Mouse (Mus musculus): Measurements from ENCODE around the gene Znfx1. TPM values are rescaled to one million over a fixed set of nuclear protein-coding genes. Genes with fewer than 3 reads are reported as not detected.
A peak's percentile ranks its signal among the peaks of the same experiment; 100 is the strongest.

The Znfx1 gene
- polyA plus RNA-seq, 1 experiment from 2014 or later, result 7.6 TPM

- Histone ChIP-seq H3K9me3 (replicated peaks; ENCODE audit: control insufficient read depth, low read length) (no peaks in the 10 kb centered on the region), H3K27me3 (ENCODE audit: control insufficient read depth, insufficient read depth, low read length) (no peaks in the 10 kb centered on the region; the same call in 1 of the 2 replicates), H3K4me3 (ENCODE audit: low read length) (no peak overlapping the region), H3K27ac (ENCODE audit: low read length) (no peak overlapping the region), H3K4me1 (ENCODE audit: control insufficient read depth, insufficient read depth, low read length) (no peaks in the 10 kb centered on the region), H3K9ac (ENCODE audit: low read length) (no peak overlapping the region), H3K4me2 (ENCODE audit: low read depth, low read length) (no peak overlapping the region), H3K36me3 (ENCODE audit: control insufficient read depth, insufficient read depth) (no peaks in the 10 kb centered on the region)
- 80% methylated on average over 5 of the region's 5 CpGs for WGBS
- no peak for ATAC-seq (replicated peaks; ENCODE audit: extremely low read depth, insufficient read depth, low FRiP score)
Measured at GRCm38 (mm10) chr2:167086836-167087235, 24.0 kb upstream of the Znfx1 start.

- no peak overlapping the region for H3K9ac ChIP-seq (ENCODE audit: low read length)
- H3K4me1 ChIP-seq (ENCODE audit: control insufficient read depth, insufficient read depth, low read length), result peaks cover 5% of the 10 kb centered on the region; the same call in 1 of the 2 replicates
- H3K9me3 ChIP-seq (replicated peaks; ENCODE audit: control insufficient read depth, low read length), result no peaks in the 10 kb centered on the region
- ATAC-seq (replicated peaks; ENCODE audit: extremely low read depth, insufficient read depth, low FRiP score), result no peak
- no peak overlapping the region for H3K4me3 ChIP-seq (ENCODE audit: low read length)
- H3K27me3 ChIP-seq (ENCODE audit: control insufficient read depth, insufficient read depth, low read length), result no peaks in the 10 kb centered on the region; the same call in 1 of the 2 replicates
- no peak overlapping the region for H3K27ac ChIP-seq (ENCODE audit: low read length)
- WGBS, result 50% methylated on average over 11 of the region's 11 CpGs
- no peak overlapping the region for H3K4me2 ChIP-seq (ENCODE audit: low read depth, low read length)
- H3K36me3 ChIP-seq (ENCODE audit: control insufficient read depth, insufficient read depth), result no peaks in the 10 kb centered on the region
Measured at GRCm38 (mm10) chr2:167086092-167086491, 23.3 kb upstream of the Znfx1 start.

- no peak overlapping the region for H3K9ac ChIP-seq (ENCODE audit: low read length)
- 0 out of 2 replicates have a peak, but pooled peaks have one; percentile 18 for ATAC-seq (replicated peaks; ENCODE audit: extremely low read depth, insufficient read depth, low FRiP score)
- H3K4me3 ChIP-seq (ENCODE audit: low read length), result no peak overlapping the region
- 34% methylated on average over 4 of the region's 4 CpGs for WGBS
- no peaks in the 10 kb centered on the region; the same call in 1 of the 2 replicates for H3K27me3 ChIP-seq (ENCODE audit: control insufficient read depth, insufficient read depth, low read length)
- peaks cover 19% of the 10 kb centered on the region for H3K4me1 ChIP-seq (ENCODE audit: control insufficient read depth, insufficient read depth, low read length)
- no peaks in the 10 kb centered on the region for H3K36me3 ChIP-seq (ENCODE audit: control insufficient read depth, insufficient read depth)
- H3K9me3 ChIP-seq (replicated peaks; ENCODE audit: control insufficient read depth, low read length), result no peaks in the 10 kb centered on the region
- H3K27ac ChIP-seq (ENCODE audit: low read length), result no peak overlapping the region
- no peak overlapping the region for H3K4me2 ChIP-seq (ENCODE audit: low read depth, low read length)
Measured at GRCm38 (mm10) chr2:167081639-167082038, 18.8 kb upstream of the Znfx1 start.

- no peak overlapping the region for H3K9ac ChIP-seq (ENCODE audit: low read length)
- H3K27ac ChIP-seq (ENCODE audit: low read length), result no peak overlapping the region
- ATAC-seq (replicated peaks; ENCODE audit: extremely low read depth, insufficient read depth, low FRiP score), result no peak
- H3K4me1 ChIP-seq (ENCODE audit: control insufficient read depth, insufficient read depth, low read length), result peaks cover 19% of the 10 kb centered on the region
- no peak overlapping the region for H3K4me3 ChIP-seq (ENCODE audit: low read length)
- WGBS, result 64% methylated on average over 6 of the region's 6 CpGs
- no peak overlapping the region for H3K4me2 ChIP-seq (ENCODE audit: low read depth, low read length)
- no peaks in the 10 kb centered on the region for H3K27me3 ChIP-seq (ENCODE audit: control insufficient read depth, insufficient read depth, low read length)
- H3K36me3 ChIP-seq (ENCODE audit: control insufficient read depth, insufficient read depth), result no peaks in the 10 kb centered on the region
- no peaks in the 10 kb centered on the region for H3K9me3 ChIP-seq (replicated peaks; ENCODE audit: control insufficient read depth, low read length)
Measured at GRCm38 (mm10) chr2:167081135-167081534, 18.3 kb upstream of the Znfx1 start.

- H3K27me3 ChIP-seq (ENCODE audit: control insufficient read depth, insufficient read depth, low read length), result no peaks in the 10 kb centered on the region
- no peak for ATAC-seq (replicated peaks; ENCODE audit: extremely low read depth, insufficient read depth, low FRiP score)
- no peaks in the 10 kb centered on the region for H3K36me3 ChIP-seq (ENCODE audit: control insufficient read depth, insufficient read depth)
- 82% methylated on average over 3 of the region's 3 CpGs for WGBS
- peaks cover 19% of the 10 kb centered on the region for H3K4me1 ChIP-seq (ENCODE audit: control insufficient read depth, insufficient read depth, low read length)
- H3K4me2 ChIP-seq (ENCODE audit: low read depth, low read length), result no peak overlapping the region
- H3K9ac ChIP-seq (ENCODE audit: low read length), result no peak overlapping the region
- H3K9me3 ChIP-seq (replicated peaks; ENCODE audit: control insufficient read depth, low read length), result no peaks in the 10 kb centered on the region
- no peak overlapping the region for H3K27ac ChIP-seq (ENCODE audit: low read length)
- H3K4me3 ChIP-seq (ENCODE audit: low read length), result no peak overlapping the region
Measured at GRCm38 (mm10) chr2:167080387-167080786, 17.6 kb upstream of the Znfx1 start.

GRCm38 (mm10) chr2:167079535-167080257 is 16.9 kb upstream of the Znfx1 start:
- H3K27me3 ChIP-seq (ENCODE audit: control insufficient read depth, insufficient read depth, low read length), result no peaks in the 10 kb centered on the region
- H3K27ac ChIP-seq (ENCODE audit: low read length), result no peak overlapping the region
- H3K4me2 ChIP-seq (ENCODE audit: low read depth, low read length), result no peak overlapping the region
- 44% methylated on average over 18 of the region's 18 CpGs for WGBS
- no peaks in the 10 kb centered on the region for H3K36me3 ChIP-seq (ENCODE audit: control insufficient read depth, insufficient read depth)
- H3K9me3 ChIP-seq (replicated peaks; ENCODE audit: control insufficient read depth, low read length), result no peaks in the 10 kb centered on the region
- H3K4me3 ChIP-seq (ENCODE audit: low read length), result no peak overlapping the region
- 0 out of 2 replicates have a peak, but pooled peaks have one; percentile 41 for ATAC-seq (replicated peaks; ENCODE audit: extremely low read depth, insufficient read depth, low FRiP score)
- no peak overlapping the region for H3K9ac ChIP-seq (ENCODE audit: low read length)
- peaks cover 19% of the 10 kb centered on the region for H3K4me1 ChIP-seq (ENCODE audit: control insufficient read depth, insufficient read depth, low read length)

- Histone ChIP-seq H3K36me3 (ENCODE audit: control insufficient read depth, insufficient read depth) (no peaks in the 10 kb centered on the region), H3K4me2 (ENCODE audit: low read depth, low read length) (no peak overlapping the region), H3K27ac (ENCODE audit: low read length) (no peak overlapping the region), H3K27me3 (ENCODE audit: control insufficient read depth, insufficient read depth, low read length) (no peaks in the 10 kb centered on the region), H3K9me3 (replicated peaks; ENCODE audit: control insufficient read depth, low read length) (no peaks in the 10 kb centered on the region), H3K4me1 (ENCODE audit: control insufficient read depth, insufficient read depth, low read length) (peaks cover 19% of the 10 kb centered on the region), H3K9ac (ENCODE audit: low read length) (no peak overlapping the region), H3K4me3 (ENCODE audit: low read length) (no peak overlapping the region)
- ATAC-seq (replicated peaks; ENCODE audit: extremely low read depth, insufficient read depth, low FRiP score), result peak; percentile 37; the same call in 1 of the 2 replicates
- 42% methylated on average over 9 of the region's 9 CpGs for WGBS
Measured at GRCm38 (mm10) chr2:167078931-167079495, 16.2 kb upstream of the Znfx1 start.

GRCm38 (mm10) chr2:167078486-167078885 is 15.7 kb upstream of the Znfx1 start:
- no peak overlapping the region for H3K27ac ChIP-seq (ENCODE audit: low read length)
- H3K4me2 ChIP-seq (ENCODE audit: low read depth, low read length), result no peak overlapping the region
- H3K9me3 ChIP-seq (replicated peaks; ENCODE audit: control insufficient read depth, low read length), result no peaks in the 10 kb centered on the region
- no peak overlapping the region for H3K9ac ChIP-seq (ENCODE audit: low read length)
- H3K27me3 ChIP-seq (ENCODE audit: control insufficient read depth, insufficient read depth, low read length), result no peaks in the 10 kb centered on the region
- no peaks in the 10 kb centered on the region for H3K36me3 ChIP-seq (ENCODE audit: control insufficient read depth, insufficient read depth)
- H3K4me1 ChIP-seq (ENCODE audit: control insufficient read depth, insufficient read depth, low read length), result peaks cover 19% of the 10 kb centered on the region
- WGBS, result 35% methylated on average over 7 of the region's 7 CpGs
- no peak for ATAC-seq (replicated peaks; ENCODE audit: extremely low read depth, insufficient read depth, low FRiP score)
- no peak overlapping the region for H3K4me3 ChIP-seq (ENCODE audit: low read length)

GRCm38 (mm10) chr2:167077199-167077962 is 14.6 kb upstream of the Znfx1 start:
- no peak overlapping the region for H3K27ac ChIP-seq (ENCODE audit: low read length)
- H3K4me1 ChIP-seq (ENCODE audit: control insufficient read depth, insufficient read depth, low read length), result peaks cover 20% of the 10 kb centered on the region
- 76% methylated on average over 11 of the region's 11 CpGs for WGBS

More at GRCm38 (mm10) chr2:167077199-167077962, 14.6 kb upstream of the Znfx1 start:
- Histone ChIP-seq H3K9me3 (replicated peaks; ENCODE audit: control insufficient read depth, low read length) (no peaks in the 10 kb centered on the region), H3K4me2 (ENCODE audit: low read depth, low read length) (no peak overlapping the region), H3K9ac (ENCODE audit: low read length) (no peak overlapping the region), H3K4me3 (ENCODE audit: low read length) (no peak overlapping the region), H3K36me3 (ENCODE audit: control insufficient read depth, insufficient read depth) (no peaks in the 10 kb centered on the region), H3K27me3 (ENCODE audit: control insufficient read depth, insufficient read depth, low read length) (no peaks in the 10 kb centered on the region)
- no peak for ATAC-seq (replicated peaks; ENCODE audit: extremely low read depth, insufficient read depth, low FRiP score)
